Mouse (Mus musculus) kidney, embryonic 14.5 days (tissue): ENCODE measurements around the gene Dock8. TPM values are rescaled to one million over a fixed set of nuclear protein-coding genes. Genes with fewer than 3 reads are reported as not detected.

Source experiments
- ATAC-seq: fragments of 200-750 bp; cut with Nextera tagmentation; 2 replicates; pipeline ENCODE4 v1.8.0; 2017; ENCODE audit warnings: moderate number of reproducible peaks, mild to moderate bottlenecking, moderate TSS enrichment, moderate library complexity; ENCODE audit not compliant: low FRiP score, low TSS enrichment
- H3K27ac ChIP-seq: fragments of 300-500 bp; sonication (generic); 2 replicates; pipeline ENCODE4 v1.5.1; 2014; ENCODE audit warnings: low read depth, mild to moderate bottlenecking, low read length, moderate library complexity, mixed read lengths
- H3K27me3 ChIP-seq: fragments of 300-500 bp; sonication (generic); 2 replicates; pipeline ENCODE4 v1.6.1; 2014; ENCODE audit warnings: mild to moderate bottlenecking, low read length; ENCODE audit not compliant: control insufficient read depth, insufficient read depth
- H3K36me3 ChIP-seq: fragments of 300-500 bp; sonication (generic); 2 replicates; pipeline ENCODE4 v1.6.1; 2014; ENCODE audit warnings: low read length, mixed read lengths; ENCODE audit not compliant: control insufficient read depth, insufficient read depth
- H3K4me1 ChIP-seq: fragments of 300-500 bp; sonication (generic); 2 replicates; pipeline ENCODE4 v1.6.1; 2014; ENCODE audit warnings: low read length, mixed read lengths; ENCODE audit not compliant: control insufficient read depth, insufficient read depth
- H3K4me2 ChIP-seq: fragments of 300-500 bp; sonication (generic); replicated peaks from 2 replicates; pipeline ENCODE4 v1.6.1; 2014; ENCODE audit warnings: low read depth, mild to moderate bottlenecking, low read length
- H3K4me3 ChIP-seq: fragments of 300-500 bp; sonication (generic); 2 replicates; pipeline ENCODE4 v1.5.1; 2014; ENCODE audit warnings: mild to moderate bottlenecking, low read length
- H3K9ac ChIP-seq: fragments of 300-500 bp; sonication (generic); 2 replicates; pipeline ENCODE4 v1.6.1; 2014; ENCODE audit warnings: low read depth, mild to moderate bottlenecking, low read length, moderate library complexity
- H3K9me3 ChIP-seq: fragments of 300-500 bp; sonication (generic); 2 replicates; pipeline ENCODE4 v1.6.1; 2016; ENCODE audit warnings: low read length; ENCODE audit not compliant: control insufficient read depth
- WGBS: fragments of 180-500 bp; shearing (Covaris S2); extraction: QIAGEN DNeasy Blood & Tissue Kit; methylation state at CpG from one replicate; pipeline ENCODE4 v1.1.7; 2014; 5-methylcytosine and 5-hydroxymethylcytosine counted together
- polyA plus RNA-seq: library from polyadenylated mRNA; unstranded; fragments of >200 nt; fragmentation: Nextera tagmentation; extraction: Ambion mirVana; gene quantifications from 2 replicates; pipeline ENCODE4 v1.2.1, GENCODE M21; 2014

Gene Dock8
- polyA plus RNA-seq, 1 experiment from 2014 or later, result 4.9 TPM

GRCm38 (mm10) chr19:25133959-25134358 is 134.6 kb downstream of the Dock8 start:
- H3K27ac ChIP-seq, result no peak overlapping the region
- no peak overlapping the region for H3K9ac ChIP-seq
- no peaks in the 10 kb centered on the region for H3K9me3 ChIP-seq
- no peak overlapping the region for H3K4me3 ChIP-seq
- no peaks in the 10 kb centered on the region for H3K27me3 ChIP-seq
- no peak for ATAC-seq
- WGBS, result 72% methylated on average over 2 of the region's 2 CpGs
- no peaks in the 10 kb centered on the region for H3K4me1 ChIP-seq
- no peak overlapping the region for H3K4me2 ChIP-seq
- no peaks in the 10 kb centered on the region for H3K36me3 ChIP-seq

GRCm38 (mm10) chr19:25136171-25136570 is 136.8 kb downstream of the Dock8 start:
- no peaks in the 10 kb centered on the region for H3K4me1 ChIP-seq
- H3K36me3 ChIP-seq, result no peaks in the 10 kb centered on the region
- H3K9ac ChIP-seq, result no peak overlapping the region
- no peak overlapping the region for H3K27ac ChIP-seq
- no peaks in the 10 kb centered on the region for H3K27me3 ChIP-seq
- ATAC-seq, result no peak
- H3K4me3 ChIP-seq, result no peak overlapping the region
- 55% methylated on average over 1 of the region's 1 CpGs for WGBS
- H3K9me3 ChIP-seq, result no peaks in the 10 kb centered on the region
- H3K4me2 ChIP-seq, result no peak overlapping the region

- WGBS, result 58% methylated on average over 16 of the region's 16 CpGs
- no peaks in the 10 kb centered on the region for H3K36me3 ChIP-seq
These were observed 138.8 kb downstream of the Dock8 start for GRCm38 (mm10) chr19:25137907-25138820.

GRCm38 (mm10) chr19:25144110-25145028 is 145.0 kb downstream of the Dock8 start:
- H3K36me3 ChIP-seq, result no peaks in the 10 kb centered on the region
- H3K4me1 ChIP-seq, result no peaks in the 10 kb centered on the region
- H3K4me3 ChIP-seq, result no peak overlapping the region
- 38% methylated on average over 17 of the region's 17 CpGs for WGBS
- no peaks in the 10 kb centered on the region for H3K9me3 ChIP-seq
- H3K9ac ChIP-seq, result no peak overlapping the region
- H3K4me2 ChIP-seq, result no peak overlapping the region
- no peak for ATAC-seq
- H3K27ac ChIP-seq, result no peak overlapping the region
- H3K27me3 ChIP-seq, result no peaks in the 10 kb centered on the region

More at GRCm38 (mm10) chr19:25137907-25138820, 138.8 kb downstream of the Dock8 start:
- Histone ChIP-seq H3K9me3 (no peaks in the 10 kb centered on the region), H3K4me3 (no peak overlapping the region), H3K27me3 (no peaks in the 10 kb centered on the region), H3K4me1 (no peaks in the 10 kb centered on the region), H3K27ac (no peak overlapping the region), H3K4me2 (no peak overlapping the region), H3K9ac (no peak overlapping the region)
- no peak for ATAC-seq

- WGBS, result 53% methylated on average over 5 of the region's 5 CpGs
- H3K36me3 ChIP-seq, result no peaks in the 10 kb centered on the region
- no peak overlapping the region for H3K4me2 ChIP-seq
- no peak for ATAC-seq
- no peak overlapping the region for H3K9ac ChIP-seq
- no peak overlapping the region for H3K27ac ChIP-seq
- no peaks in the 10 kb centered on the region for H3K4me1 ChIP-seq
- H3K4me3 ChIP-seq, result no peak overlapping the region
- H3K9me3 ChIP-seq, result no peaks in the 10 kb centered on the region
- H3K27me3 ChIP-seq, result no peaks in the 10 kb centered on the region
These were observed 145.8 kb downstream of the Dock8 start for GRCm38 (mm10) chr19:25145116-25145515.

- no peaks in the 10 kb centered on the region for H3K4me1 ChIP-seq
- 86% methylated on average over 4 of the region's 4 CpGs for WGBS
- no peak overlapping the region for H3K9ac ChIP-seq
- no peak overlapping the region for H3K4me2 ChIP-seq
- H3K27me3 ChIP-seq, result no peaks in the 10 kb centered on the region
- ATAC-seq, result no peak
- H3K4me3 ChIP-seq, result no peak overlapping the region
- H3K9me3 ChIP-seq, result no peaks in the 10 kb centered on the region
- no peak overlapping the region for H3K27ac ChIP-seq
- no peaks in the 10 kb centered on the region for H3K36me3 ChIP-seq
These were observed 146.8 kb downstream of the Dock8 start for GRCm38 (mm10) chr19:25146122-25146521.

- ATAC-seq, result no peak
- WGBS, result 28% methylated on average over 8 of the region's 8 CpGs
These were observed 150.5 kb downstream of the Dock8 start for GRCm38 (mm10) chr19:25149788-25150187.

GRCm38 (mm10) chr19:25154506-25155178 is 155.3 kb downstream of the Dock8 start:
- WGBS, result 77% methylated on average over 7 of the region's 7 CpGs
- no peak overlapping the region for H3K4me2 ChIP-seq
- no peaks in the 10 kb centered on the region for H3K27me3 ChIP-seq
- no peaks in the 10 kb centered on the region for H3K36me3 ChIP-seq
- no peak overlapping the region for H3K4me3 ChIP-seq
- no peaks in the 10 kb centered on the region for H3K9me3 ChIP-seq
- H3K4me1 ChIP-seq, result no peaks in the 10 kb centered on the region
- no peak overlapping the region for H3K27ac ChIP-seq
- no peak overlapping the region for H3K9ac ChIP-seq
- ATAC-seq, result no peak

More at GRCm38 (mm10) chr19:25149788-25150187, 150.5 kb downstream of the Dock8 start:
- H3K4me2 ChIP-seq, result no peak overlapping the region
- no peak overlapping the region for H3K27ac ChIP-seq
- no peak overlapping the region for H3K4me3 ChIP-seq
- H3K27me3 ChIP-seq, result no peaks in the 10 kb centered on the region
- no peak overlapping the region for H3K9ac ChIP-seq
- H3K36me3 ChIP-seq, result no peaks in the 10 kb centered on the region
- no peaks in the 10 kb centered on the region for H3K4me1 ChIP-seq
- H3K9me3 ChIP-seq, result no peaks in the 10 kb centered on the region
